Mouse (Mus musculus): ENCODE results near the gene Crocc2. TPM values are rescaled to one million over a fixed set of nuclear protein-coding genes. Genes with fewer than 3 reads are reported as not detected.

Crocc2 gene
- polyA plus RNA-seq (2014; fragmentation: Illumina TruSeq; extraction: RNeasy Lipid Tissue Mini Kit (QIAGEN cat#74804); ENCODE audit: low read depth, low replicate concordance): not detected

DNA sequence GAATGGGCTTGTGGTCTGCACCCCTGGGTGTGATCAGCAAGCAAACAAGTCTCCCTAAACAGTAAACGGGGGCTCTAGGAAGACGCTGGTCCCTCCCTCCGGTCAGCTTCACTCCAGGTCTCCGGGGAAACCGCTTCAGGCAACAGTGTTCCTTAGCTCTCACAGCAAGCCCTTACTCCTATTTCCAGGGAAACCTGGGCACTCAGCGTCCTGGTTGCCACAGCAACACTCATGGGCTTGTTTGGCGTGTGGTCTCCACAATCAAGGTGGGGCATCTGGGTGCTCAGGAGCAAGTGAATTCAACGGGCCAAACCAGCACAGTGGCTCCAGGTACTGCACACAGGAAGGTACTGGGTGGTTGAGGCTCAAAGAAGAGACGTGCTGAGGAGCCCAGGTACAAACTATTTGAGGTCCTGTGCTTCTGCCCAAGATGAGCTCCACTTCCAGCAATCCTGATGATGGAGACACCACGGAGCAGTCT, at the start of gene Crocc2:
Gene Crocc2 (plus strand): TSS at position 431 of the 481 bp plus-strand sequence.

DNA sequence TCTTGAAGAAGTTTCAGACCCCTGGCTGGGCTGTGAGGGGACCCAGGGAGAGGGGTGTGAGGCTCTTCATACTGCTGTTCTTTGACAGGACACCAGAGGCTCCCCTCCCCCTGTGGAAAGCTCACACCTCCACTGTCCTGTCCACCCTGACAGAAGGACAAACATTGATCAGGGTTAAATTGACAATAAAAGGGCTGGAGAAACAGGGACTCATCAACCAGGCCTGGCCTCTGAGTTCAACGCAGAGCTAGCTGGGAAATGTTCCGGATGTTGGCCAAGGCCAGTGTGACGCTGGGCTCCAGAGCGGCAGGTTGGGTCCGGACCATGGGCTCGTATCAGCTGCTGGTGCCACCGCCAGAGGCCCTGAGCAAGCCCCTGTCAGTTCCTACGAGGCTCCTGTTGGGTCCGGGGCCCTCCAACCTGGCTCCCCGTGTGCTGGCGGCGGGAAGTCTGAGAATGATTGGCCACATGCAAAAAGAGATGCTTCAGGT, 33.4 kb upstream of the Crocc2 start, which contains the start of gene Agxt:
Gene Agxt (plus strand): TSS at position 205 of the 491 bp plus-strand sequence.

DNA sequence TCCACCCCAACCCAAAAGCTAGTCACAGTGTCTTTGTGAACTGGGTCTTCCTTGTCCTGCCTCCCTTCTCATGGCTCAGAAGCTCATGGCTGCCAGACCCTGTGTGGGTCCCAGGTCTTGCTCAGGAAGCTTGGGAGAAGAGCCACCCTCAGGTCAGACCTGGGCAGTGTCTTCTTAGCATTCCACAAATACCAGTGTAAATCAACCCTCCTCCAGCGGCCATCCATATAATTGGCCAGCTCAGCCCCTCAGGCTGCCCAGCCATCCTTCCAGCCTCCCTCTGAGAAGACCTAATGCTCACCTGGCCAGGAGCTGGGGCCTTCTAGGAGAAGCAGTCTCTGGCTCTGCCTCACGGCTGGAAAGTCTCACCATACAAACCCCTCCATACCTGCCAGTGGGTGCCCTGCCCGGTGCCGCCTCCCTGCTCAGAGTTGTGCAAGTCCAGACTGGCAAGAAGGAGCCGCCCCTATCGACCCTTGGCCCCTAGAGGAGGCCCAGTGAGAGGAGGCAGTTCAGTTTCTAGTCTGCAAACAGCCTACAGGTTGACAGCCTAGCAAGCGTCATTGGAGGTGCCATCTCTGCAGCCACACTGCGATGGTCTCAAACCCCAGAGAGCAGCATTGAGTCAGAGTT, 7.9 kb upstream of the Crocc2 start, which contains the start of gene 2310007B03Rik:
Gene 2310007B03Rik (minus strand): TSS at position 448 of the 633 bp plus-strand sequence.

DNA sequence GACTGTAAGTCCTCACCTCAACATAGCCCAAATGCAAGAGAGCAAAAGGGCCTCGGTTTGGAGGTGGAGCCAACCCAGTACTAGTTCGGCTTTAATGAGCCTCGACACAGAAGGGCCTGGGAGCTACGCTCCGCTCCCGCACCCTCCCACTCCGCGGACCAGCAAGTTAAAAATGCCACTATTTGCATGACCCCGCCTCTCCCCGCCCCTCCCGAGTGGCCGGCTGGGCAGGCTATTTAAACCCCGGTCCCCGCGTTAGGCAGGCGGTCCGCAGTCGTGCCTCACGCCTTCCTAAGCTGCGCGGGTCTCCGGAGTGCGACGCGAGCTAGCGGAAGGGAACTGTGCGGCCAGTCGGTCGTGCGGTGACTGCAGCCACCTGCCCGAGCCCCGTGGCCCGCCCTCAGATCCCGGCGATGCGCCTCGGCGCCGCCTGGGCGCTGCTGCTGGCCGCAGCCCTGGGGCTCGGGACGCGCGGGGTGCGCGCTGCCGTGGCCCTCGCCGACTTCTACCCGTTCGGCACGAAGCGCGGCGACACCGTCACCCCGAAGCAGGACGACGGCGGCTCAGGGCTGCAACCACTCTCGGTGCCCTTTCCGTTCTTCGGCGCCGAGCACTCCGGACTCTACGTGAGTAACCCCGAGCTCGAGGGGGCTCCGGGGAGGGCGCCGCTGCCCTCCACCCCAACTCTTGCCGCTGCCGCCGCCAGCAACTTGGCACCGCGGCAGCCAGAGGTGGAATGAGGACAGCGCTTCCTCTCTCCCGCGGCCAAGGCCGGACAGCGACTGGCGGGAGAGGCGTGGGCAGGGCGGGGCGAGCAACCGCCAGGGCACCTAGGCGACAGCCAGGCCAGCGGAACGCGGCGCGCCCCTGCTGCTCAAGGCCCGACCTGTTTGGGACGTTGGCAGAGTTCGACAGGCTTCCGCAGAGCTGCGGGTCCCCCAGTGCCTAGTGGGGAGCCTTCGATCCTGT, 67.3 kb downstream of the Crocc2 start, which contains the start of gene Sned1:
Gene Sned1 (plus strand): TSS at position 266 of the 969 bp plus-strand sequence.

Other genes with a start within 250 kb of the Crocc2 start
- gene Capn10, start 234.3 kb upstream of the Crocc2 start, polyA plus RNA-seq (2014; fragmentation: Illumina TruSeq; extraction: RNeasy Lipid Tissue Mini Kit (QIAGEN cat#74804); ENCODE audit: low read depth, low replicate concordance): 3.8 TPM
- gene Gpr35, start 217.9 kb upstream of the Crocc2 start, polyA plus RNA-seq (2014; fragmentation: Illumina TruSeq; extraction: RNeasy Lipid Tissue Mini Kit (QIAGEN cat#74804); ENCODE audit: low read depth, low replicate concordance): 0.40 TPM
- not detected for gene Aqp12, start 162.4 kb upstream of the Crocc2 start, polyA plus RNA-seq (2014; fragmentation: Illumina TruSeq; extraction: RNeasy Lipid Tissue Mini Kit (QIAGEN cat#74804); ENCODE audit: low read depth, low replicate concordance)
- not detected for gene Kif1a, start 66.8 kb upstream of the Crocc2 start, polyA plus RNA-seq (2014; fragmentation: Illumina TruSeq; extraction: RNeasy Lipid Tissue Mini Kit (QIAGEN cat#74804); ENCODE audit: low read depth, low replicate concordance)
- not detected for gene Agxt, start 33.5 kb upstream of the Crocc2 start, polyA plus RNA-seq (2014; fragmentation: Illumina TruSeq; extraction: RNeasy Lipid Tissue Mini Kit (QIAGEN cat#74804); ENCODE audit: low read depth, low replicate concordance)
- 2.3 TPM for gene 2310007B03Rik, start 7.8 kb upstream of the Crocc2 start, polyA plus RNA-seq (2014; fragmentation: Illumina TruSeq; extraction: RNeasy Lipid Tissue Mini Kit (QIAGEN cat#74804); ENCODE audit: low read depth, low replicate concordance)
- gene Sned1, start 67.1 kb downstream of the Crocc2 start, polyA plus RNA-seq (2014; fragmentation: Illumina TruSeq; extraction: RNeasy Lipid Tissue Mini Kit (QIAGEN cat#74804); ENCODE audit: low read depth, low replicate concordance): 13.5 TPM
- gene Mterf4, start 137.2 kb downstream of the Crocc2 start, polyA plus RNA-seq (2014; fragmentation: Illumina TruSeq; extraction: RNeasy Lipid Tissue Mini Kit (QIAGEN cat#74804); ENCODE audit: low read depth, low replicate concordance): 21.8 TPM
- gene Ppp1r7, start 174.1 kb downstream of the Crocc2 start, polyA plus RNA-seq (2014; fragmentation: Illumina TruSeq; extraction: RNeasy Lipid Tissue Mini Kit (QIAGEN cat#74804); ENCODE audit: low read depth, low replicate concordance): 79.3 TPM
- gene Pask, start 174.8 kb downstream of the Crocc2 start, polyA plus RNA-seq (2014; fragmentation: Illumina TruSeq; extraction: RNeasy Lipid Tissue Mini Kit (QIAGEN cat#74804); ENCODE audit: low read depth, low replicate concordance): 0.32 TPM
- gene Ano7, start 205.2 kb downstream of the Crocc2 start, polyA plus RNA-seq (2014; fragmentation: Illumina TruSeq; extraction: RNeasy Lipid Tissue Mini Kit (QIAGEN cat#74804); ENCODE audit: low read depth, low replicate concordance): not detected